Mouse (Mus musculus) cerebellum, adult 2 months (tissue): ENCODE measurements around the gene Rnf126. TPM values are rescaled to one million over a fixed set of nuclear protein-coding genes. Genes with fewer than 3 reads are reported as not detected.
A peak's percentile ranks its signal among the peaks of the same experiment; 100 is the strongest.

Experiments used
- DNase-seq, 2 experiments: peaks; one replicate each; pipeline ENCODE4 v3.0.0; 2021
- H3K27ac ChIP-seq: fragments of 200-500 bp; 2 replicates; pipeline ENCODE4 v1.5.1; 2012; ENCODE audit warnings: low read length, control low read depth, inconsistent platforms; ENCODE audit not compliant: insufficient read depth
- H3K27me3 ChIP-seq: fragments of 200-500 bp; 2 replicates; pipeline ENCODE4 v1.6.1; 2012; ENCODE audit warnings: inconsistent platforms, mild to moderate bottlenecking, low read length, moderate library complexity; ENCODE audit not compliant: control insufficient read depth, insufficient read depth
- H3K4me1 ChIP-seq: fragments of 200-500 bp; 2 replicates; pipeline ENCODE4 v1.6.1; 2011; ENCODE audit warnings: low read length; ENCODE audit not compliant: control insufficient read depth, insufficient read depth
- H3K4me3 ChIP-seq: fragments of 200-500 bp; replicated peaks from 2 replicates; pipeline ENCODE3; 2011; ENCODE audit warnings: mild to moderate bottlenecking, low read depth, low read length, control low read depth; ENCODE audit not compliant: insufficient read depth
- CTCF ChIP-seq: fragments of 200-500 bp; IDR thresholded peaks from 2 replicates; pipeline ENCODE4 v1.5.1; 2011; ENCODE audit warnings: low read depth, mild to moderate bottlenecking, control low read depth, low read length, moderate library complexity, borderline replicate concordance; ENCODE audit not compliant: insufficient read depth
- POLR2A ChIP-seq: fragments of 200-500 bp; IDR thresholded peaks from 2 replicates; pipeline ENCODE4 v1.6.1; 2011; ENCODE audit warnings: low read length, control low read depth, borderline replicate concordance; ENCODE audit not compliant: insufficient read depth
- WGBS: fragments of 180-500 bp; shearing (Covaris S2); methylation state at CpG from one replicate; pipeline ENCODE4 v1.1.7; 2018; 5-methylcytosine and 5-hydroxymethylcytosine counted together
- polyA plus RNA-seq: library from polyadenylated mRNA; depleted of rRNA; stranded (reverse); fragments of >200 nt; gene quantifications from 2 replicates; pipeline ENCODE4 v1.2.3, GENCODE M21; 2012

Gene Rnf126
- polyA plus RNA-seq, 1 experiment: 126 TPM

- no peak for TF ChIP-seq POLR2A
- no peak for TF ChIP-seq CTCF
- Histone ChIP-seq H3K27ac (peak overlapping the region; percentile 65), H3K4me1 (peaks cover 58% of the 10 kb centered on the region)
Observed at GRCm38 (mm10) chr10:79806331-79806730, 39.6 kb upstream of the Rnf126 start.

GRCm38 (mm10) chr10:79805636-79806035 is 38.9 kb upstream of the Rnf126 start:
- Histone ChIP-seq H3K4me3 (no peak overlapping the region), H3K27me3 (no peaks in the 10 kb centered on the region), H3K27ac (peak overlapping the region; percentile 40; the same call in 1 of the 2 replicates), H3K4me1 (peaks cover 62% of the 10 kb centered on the region)
- 51% methylated on average over 11 of the region's 11 CpGs for WGBS
- no peak for DNase-seq
- no peak for TF ChIP-seq CTCF
- TF ChIP-seq POLR2A: no peak

More at GRCm38 (mm10) chr10:79806331-79806730, 39.6 kb upstream of the Rnf126 start:
- no peak for DNase-seq
- H3K27me3 ChIP-seq: no peaks in the 10 kb centered on the region
- no peak overlapping the region for H3K4me3 ChIP-seq
- WGBS: 73% methylated on average over 9 of the region's 9 CpGs

- peak overlapping the region; percentile 66; the same call in 1 of the 2 replicates for H3K27ac ChIP-seq
- 14% methylated on average over 29 of the region's 29 CpGs for WGBS
- DNase-seq: peak; percentile 70
- H3K4me3 ChIP-seq: peak overlapping the region; percentile 11
- TF ChIP-seq POLR2A: no peak
- TF ChIP-seq CTCF: no peak
- H3K4me1 ChIP-seq: peaks cover 68% of the 10 kb centered on the region
- no peaks in the 10 kb centered on the region for H3K27me3 ChIP-seq
Observed at GRCm38 (mm10) chr10:79803716-79804323, 37.1 kb upstream of the Rnf126 start.

- H3K4me3 ChIP-seq: no peak overlapping the region
- peaks cover 58% of the 10 kb centered on the region for H3K4me1 ChIP-seq
- no peaks in the 10 kb centered on the region for H3K27me3 ChIP-seq
- DNase-seq: peak; percentile 47 to 52
- TF ChIP-seq POLR2A: no peak
- no peak for TF ChIP-seq CTCF
- WGBS: 21% methylated on average over 11 of the region's 11 CpGs
- peak overlapping the region; percentile 49 for H3K27ac ChIP-seq
Observed at GRCm38 (mm10) chr10:79802331-79802971, 35.7 kb upstream of the Rnf126 start.

GRCm38 (mm10) chr10:79801837-79802236 is 35.1 kb upstream of the Rnf126 start:
- Histone ChIP-seq H3K4me1 (peaks cover 52% of the 10 kb centered on the region), H3K4me3 (no peak overlapping the region), H3K27ac (peak overlapping the region; percentile 49), H3K27me3 (no peaks in the 10 kb centered on the region)
- TF ChIP-seq CTCF (no peak), POLR2A (no peak)
- no peak for DNase-seq
- 30% methylated on average over 3 of the region's 3 CpGs for WGBS

GRCm38 (mm10) chr10:79800508-79800907 is 33.8 kb upstream of the Rnf126 start:
- H3K4me1 ChIP-seq: peaks cover 40% of the 10 kb centered on the region
- no peaks in the 10 kb centered on the region for H3K27me3 ChIP-seq
- WGBS: 24% methylated on average over 11 of the region's 11 CpGs
- H3K27ac ChIP-seq: no peak overlapping the region; the same call in 1 of the 2 replicates
- no peak for DNase-seq
- H3K4me3 ChIP-seq: no peak overlapping the region
- no peak for TF ChIP-seq CTCF
- no peak for TF ChIP-seq POLR2A

GRCm38 (mm10) chr10:79798289-79798928 is 31.7 kb upstream of the Rnf126 start:
- TF ChIP-seq POLR2A: no peak
- TF ChIP-seq CTCF: no peak
- no peaks in the 10 kb centered on the region for H3K27me3 ChIP-seq
- WGBS: 93% methylated on average over 12 of the region's 12 CpGs
- peaks cover 29% of the 10 kb centered on the region for H3K4me1 ChIP-seq
- H3K4me3 ChIP-seq: no peak overlapping the region
- no peak overlapping the region for H3K27ac ChIP-seq
- DNase-seq: no peak

- TF ChIP-seq CTCF: no peak
- TF ChIP-seq POLR2A: no peak
- Histone ChIP-seq H3K27ac (no peak overlapping the region), H3K27me3 (no peaks in the 10 kb centered on the region), H3K4me1 (peaks cover 28% of the 10 kb centered on the region), H3K4me3 (no peak overlapping the region)
- no peak for DNase-seq
- WGBS: 30% methylated on average over 15 of the region's 15 CpGs
Observed at GRCm38 (mm10) chr10:79797326-79797725, 30.6 kb upstream of the Rnf126 start.
